Mouse (Mus musculus): ENCODE measurements around the gene Msl1. TPM values are rescaled to one million over a fixed set of nuclear protein-coding genes. Genes with fewer than 3 reads are reported as not detected.

Gene Msl1
- total and polyA plus RNA-seq, 2 experiments from 2014 or later: 25.8 to 88.3 TPM

DNA sequence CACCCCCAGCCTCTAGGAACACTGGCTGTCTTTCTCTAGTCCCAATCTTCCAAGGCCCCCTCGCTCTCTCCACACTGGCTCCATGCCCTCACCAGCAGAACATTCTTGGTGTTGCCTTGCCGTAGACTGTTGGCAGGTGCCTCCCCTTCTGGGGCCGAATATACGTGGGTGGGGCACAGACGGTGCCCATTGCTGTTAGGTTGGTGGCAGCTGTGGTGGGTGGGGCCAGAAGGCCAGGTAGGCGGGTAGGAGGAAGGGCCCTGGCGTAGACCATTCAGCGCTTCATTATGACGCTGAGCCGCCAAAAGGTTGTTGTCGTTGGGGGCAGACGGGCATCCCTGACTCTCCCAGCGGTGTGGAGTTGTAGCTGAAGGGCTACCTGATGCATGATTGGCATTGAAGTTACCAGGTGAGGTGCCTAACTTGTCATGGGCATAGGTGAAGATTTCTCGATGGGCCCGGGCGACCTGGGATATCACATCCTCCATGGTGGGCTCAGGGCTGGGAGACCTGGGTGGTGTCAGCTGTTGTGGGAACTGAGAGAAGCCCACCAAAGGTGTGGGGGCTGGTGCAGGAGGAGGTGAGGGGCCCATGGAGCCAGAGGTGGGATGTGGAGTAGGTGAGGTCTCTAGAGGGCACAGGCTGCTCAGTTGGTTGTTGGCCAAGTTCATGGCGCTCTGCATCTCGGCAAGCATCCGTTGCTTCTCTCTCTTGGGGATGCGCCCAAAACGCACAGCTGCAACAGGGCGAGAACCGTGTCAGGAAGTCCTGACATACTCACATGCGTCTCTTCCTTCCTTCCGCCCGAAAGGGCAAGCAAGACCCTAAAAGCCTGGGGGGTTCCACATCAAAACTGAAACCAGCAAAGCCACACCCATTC, 25.0 kb upstream of the Msl1 start:
- Histone ChIP-seq H3K4me2 (ENCODE audit: low read depth, low read length, poor library complexity, severe bottlenecking) (no peak overlapping the region), H3K36me3 (ENCODE audit: insufficient read depth, low read length) (peaks cover 42% of the 10 kb centered on the region), H3K9ac (replicated peaks; ENCODE audit: low read length, poor library complexity, severe bottlenecking) (no peak overlapping the region), H3K9me3 (ENCODE audit: low read length) (no peaks in the 10 kb centered on the region), H3K27ac (ENCODE audit: low read depth, low read length) (no peak overlapping the region), H3K4me1 (ENCODE audit: insufficient read depth, low read length) (peaks cover 20% of the 10 kb centered on the region; the same call in 1 of the 2 replicates), H3K4me3 (ENCODE audit: low read depth, low read length) (no peak overlapping the region), H3K27me3 (ENCODE audit: insufficient read depth, low read length) (no peaks in the 10 kb centered on the region)
- ATAC-seq (ENCODE audit: low FRiP score): no peak
- no peak for TF ChIP-seq CTCF (IDR thresholded peaks at IDR 0.05)
- 94% methylated on average over 26 of the region's 26 CpGs for WGBS
- DNase-seq (ENCODE audit: low spot score): no peak

DNA sequence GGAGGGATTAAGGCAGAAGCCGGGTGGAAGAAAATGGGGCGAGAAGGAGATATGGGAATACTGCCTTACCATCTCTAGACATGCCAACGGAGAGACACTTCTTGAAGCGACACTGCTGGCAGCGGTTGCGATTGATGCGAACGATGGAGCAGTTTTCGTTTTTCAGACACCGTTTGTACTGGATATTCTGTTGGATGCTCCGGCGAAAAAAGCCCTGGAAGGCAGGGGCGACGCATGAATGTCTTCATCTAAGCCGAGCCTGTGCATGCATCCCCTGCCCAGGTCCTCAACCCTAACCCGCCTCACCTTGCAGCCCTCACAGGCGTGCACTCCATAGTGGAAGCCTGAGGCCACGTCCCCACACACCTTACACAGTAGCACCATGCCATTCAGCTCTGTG, 24.2 kb upstream of the Msl1 start:
- H3K9me3 ChIP-seq (ENCODE audit: low read length): no peaks in the 10 kb centered on the region
- H3K4me3 ChIP-seq (ENCODE audit: low read depth, low read length): no peak overlapping the region
- H3K9ac ChIP-seq (replicated peaks; ENCODE audit: low read length, poor library complexity, severe bottlenecking): no peak overlapping the region
- H3K4me1 ChIP-seq (ENCODE audit: insufficient read depth, low read length): peaks cover 25% of the 10 kb centered on the region; the same call in 1 of the 2 replicates
- H3K27ac ChIP-seq (ENCODE audit: low read depth, low read length): no peak overlapping the region
- H3K27me3 ChIP-seq (ENCODE audit: insufficient read depth, low read length): no peaks in the 10 kb centered on the region
- no peak overlapping the region for H3K4me2 ChIP-seq (ENCODE audit: low read depth, low read length, poor library complexity, severe bottlenecking)
- DNase-seq (ENCODE audit: low spot score) (no peak), ATAC-seq (ENCODE audit: low FRiP score) (no peak)
- peaks cover 38% of the 10 kb centered on the region for H3K36me3 ChIP-seq (ENCODE audit: insufficient read depth, low read length)
- TF ChIP-seq CTCF (IDR thresholded peaks at IDR 0.05): no peak
- 89% methylated on average over 18 of the region's 18 CpGs for WGBS

DNA sequence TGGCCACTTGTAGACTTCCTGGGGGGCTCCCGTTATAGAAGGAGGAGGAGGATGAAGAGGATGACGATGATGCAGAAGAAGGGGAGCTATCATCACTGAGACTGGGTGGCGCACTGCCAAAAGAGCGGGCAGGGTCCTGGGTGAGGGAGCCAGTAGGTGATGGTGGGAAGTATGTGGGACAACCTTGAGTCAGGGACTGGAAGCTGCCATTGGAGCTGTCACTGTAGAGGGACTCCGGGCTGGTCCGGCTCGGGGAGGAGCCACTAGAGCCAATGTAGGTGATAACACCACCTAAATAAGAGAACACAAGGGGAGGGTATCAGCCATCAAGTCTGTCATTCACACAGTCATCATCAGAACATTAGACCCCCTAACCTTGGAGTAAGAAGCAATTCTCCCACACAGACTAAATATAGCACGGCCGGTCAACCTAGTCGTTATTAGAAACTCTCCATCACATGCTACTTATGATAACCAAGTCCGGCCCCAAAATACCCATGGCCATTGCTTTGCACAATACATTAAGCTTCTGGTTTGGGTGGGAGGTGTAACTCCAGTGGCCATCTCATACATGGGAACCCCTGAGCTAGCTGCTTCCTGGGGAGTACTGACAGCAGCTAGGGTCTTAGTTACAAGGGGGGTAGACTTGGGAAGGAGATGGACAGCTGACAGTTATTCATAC, 23.3 kb upstream of the Msl1 start:
- Histone ChIP-seq H3K9me3 (ENCODE audit: low read length) (no peaks in the 10 kb centered on the region), H3K27me3 (ENCODE audit: insufficient read depth, low read length) (no peaks in the 10 kb centered on the region), H3K9ac (replicated peaks; ENCODE audit: low read length, poor library complexity, severe bottlenecking) (no peak overlapping the region), H3K4me3 (ENCODE audit: low read depth, low read length) (no peak overlapping the region), H3K36me3 (ENCODE audit: insufficient read depth, low read length) (peaks cover 38% of the 10 kb centered on the region), H3K27ac (ENCODE audit: low read depth, low read length) (no peak overlapping the region), H3K4me1 (ENCODE audit: insufficient read depth, low read length) (peaks cover 23% of the 10 kb centered on the region; the same call in 1 of the 2 replicates), H3K4me2 (ENCODE audit: low read depth, low read length, poor library complexity, severe bottlenecking) (peak overlapping the region; percentile 96; the same call in 1 of the 2 replicates)
- TF ChIP-seq CTCF (IDR thresholded peaks at IDR 0.05): no peak
- ATAC-seq (ENCODE audit: low FRiP score) (no peak), DNase-seq (ENCODE audit: low spot score) (no peak)
- 93% methylated on average over 11 of the region's 11 CpGs for WGBS

DNA sequence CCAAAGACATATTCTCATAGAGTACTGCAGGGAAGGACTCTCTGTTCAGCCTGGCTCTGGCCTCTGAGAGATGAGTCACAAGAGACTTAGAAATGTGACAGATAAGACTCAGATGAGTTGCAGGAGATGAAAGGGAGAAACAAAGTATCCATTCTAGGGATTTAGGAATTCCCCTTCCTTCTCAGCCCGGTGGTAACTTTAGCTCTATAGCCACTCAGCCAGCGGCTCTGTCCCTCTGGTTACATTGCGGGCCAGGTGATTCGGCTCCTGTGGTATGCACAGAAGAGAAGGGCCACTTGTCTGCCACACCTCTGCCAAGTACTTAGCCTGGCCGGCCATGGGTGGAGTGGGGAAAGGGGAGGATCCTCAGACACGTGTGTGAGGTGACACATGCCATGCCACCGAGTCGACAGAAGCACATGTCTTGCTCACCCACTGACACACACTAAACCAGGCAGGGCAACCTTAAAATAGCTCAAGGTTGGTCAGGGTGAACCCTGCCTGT, 22.6 kb upstream of the Msl1 start:
- H3K27ac ChIP-seq (ENCODE audit: low read depth, low read length): no peak overlapping the region
- no peak for DNase-seq (ENCODE audit: low spot score)
- 73% methylated on average over 8 of the region's 8 CpGs for WGBS
- no peaks in the 10 kb centered on the region for H3K9me3 ChIP-seq (ENCODE audit: low read length)
- peaks cover 20% of the 10 kb centered on the region; the same call in 1 of the 2 replicates for H3K4me1 ChIP-seq (ENCODE audit: insufficient read depth, low read length)
- no peak overlapping the region for H3K9ac ChIP-seq (replicated peaks; ENCODE audit: low read length, poor library complexity, severe bottlenecking)
- H3K4me3 ChIP-seq (ENCODE audit: low read depth, low read length): peak overlapping the region; percentile 53
- no peak for TF ChIP-seq CTCF (IDR thresholded peaks at IDR 0.05)
- no peaks in the 10 kb centered on the region for H3K27me3 ChIP-seq (ENCODE audit: insufficient read depth, low read length)
- H3K4me2 ChIP-seq (ENCODE audit: low read depth, low read length, poor library complexity, severe bottlenecking): peak overlapping the region; percentile 96
- H3K36me3 ChIP-seq (ENCODE audit: insufficient read depth, low read length): peaks cover 38% of the 10 kb centered on the region
- ATAC-seq (ENCODE audit: low FRiP score): no peak

DNA sequence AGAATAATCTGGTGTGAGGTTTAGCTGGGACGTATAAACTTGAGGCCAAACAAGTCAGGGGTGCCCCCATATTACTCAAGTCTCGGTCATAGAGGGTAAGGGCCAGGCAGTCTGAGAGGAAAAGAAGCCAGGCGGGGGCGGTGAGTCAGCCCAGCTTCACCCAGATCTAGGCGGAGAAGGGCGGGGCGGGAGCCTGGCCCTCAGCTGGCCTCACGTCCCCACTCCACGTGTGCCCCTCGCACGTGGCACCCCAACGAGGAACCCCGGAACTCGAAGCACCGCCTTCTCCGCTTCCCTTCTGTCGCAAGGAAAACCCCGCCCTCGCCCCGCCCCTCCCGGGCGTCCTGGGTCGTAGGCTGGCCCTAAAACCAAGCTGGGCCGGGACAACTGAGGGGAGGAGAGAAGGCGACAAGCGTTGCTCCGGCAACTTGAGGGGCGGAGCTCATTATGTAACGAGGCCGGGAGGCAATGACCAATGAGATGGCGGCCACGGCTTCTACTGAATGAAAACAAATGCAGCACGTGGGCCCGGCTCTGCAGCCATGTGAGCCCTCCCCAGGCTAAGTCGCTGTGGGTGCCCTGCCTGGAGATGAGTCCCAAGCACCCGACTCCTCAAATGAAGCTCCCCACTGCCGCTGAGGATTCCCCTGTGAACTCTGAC, 21.6 kb upstream of the Msl1 start:
- H3K36me3 ChIP-seq (ENCODE audit: insufficient read depth, low read length): peaks cover 29% of the 10 kb centered on the region
- peaks cover 12% of the 10 kb centered on the region; the same call in 1 of the 2 replicates for H3K4me1 ChIP-seq (ENCODE audit: insufficient read depth, low read length)
- DNase-seq (ENCODE audit: low spot score) (peak; percentile 95), ATAC-seq (ENCODE audit: low FRiP score) (peak; percentile 67)
- peak overlapping the region; percentile 96 for H3K4me2 ChIP-seq (ENCODE audit: low read depth, low read length, poor library complexity, severe bottlenecking)
- H3K9ac ChIP-seq (replicated peaks; ENCODE audit: low read length, poor library complexity, severe bottlenecking): peak overlapping the region; percentile 64; the same call in 1 of the 2 replicates
- peak overlapping the region; percentile 72 for H3K27ac ChIP-seq (ENCODE audit: low read depth, low read length)
- TF ChIP-seq CTCF (IDR thresholded peaks at IDR 0.05): no peak
- under 1% methylated on average over 36 of the region's 37 CpGs for WGBS
- peak overlapping the region; percentile 53 for H3K4me3 ChIP-seq (ENCODE audit: low read depth, low read length)
- no peaks in the 10 kb centered on the region for H3K9me3 ChIP-seq (ENCODE audit: low read length)
- no peaks in the 10 kb centered on the region for H3K27me3 ChIP-seq (ENCODE audit: insufficient read depth, low read length)
